Mouse (Mus musculus) forebrain, embryonic 16.5 days (tissue): ENCODE results near the gene Naip6. TPM values are rescaled to one million over a fixed set of nuclear protein-coding genes. Genes with fewer than 3 reads are reported as not detected.
"Not testable (repeated sequence)": the region's sequence is repeated elsewhere in the genome, so short reads cannot be mapped to it uniquely, and the experiment has no call there.

Source experiments
- ATAC-seq: fragments of 200-750 bp; cut with Nextera tagmentation; 2 replicates; pipeline ENCODE4 v1.8.0; 2017; ENCODE audit warnings: mild to moderate bottlenecking, moderate library complexity
- H3K27ac ChIP-seq: fragments of 300-500 bp; sonication (generic); 2 replicates; pipeline ENCODE4 v1.5.1; 2014; ENCODE audit warnings: low read length, control low read depth
- H3K27me3 ChIP-seq: fragments of 300-500 bp; sonication (generic); replicated peaks from 2 replicates; pipeline ENCODE4 v1.6.1; 2014; ENCODE audit warnings: low read length; ENCODE audit not compliant: control insufficient read depth, insufficient read depth
- H3K36me3 ChIP-seq: fragments of 300-500 bp; sonication (generic); 2 replicates; pipeline ENCODE4 v1.6.1; 2014; ENCODE audit not compliant: control insufficient read depth, insufficient read depth
- H3K4me1 ChIP-seq: fragments of 300-500 bp; sonication (generic); replicated peaks from 2 replicates; pipeline ENCODE4 v1.6.1; 2014; ENCODE audit warnings: low read length; ENCODE audit not compliant: control insufficient read depth, insufficient read depth
- H3K4me2 ChIP-seq: fragments of 300-500 bp; sonication (generic); 2 replicates; pipeline ENCODE4 v1.6.1; 2014; ENCODE audit warnings: mild to moderate bottlenecking, low read length, control low read depth
- H3K4me3 ChIP-seq: fragments of 300-500 bp; sonication (generic); replicated peaks from 2 replicates; pipeline ENCODE4 v1.5.1; 2014; ENCODE audit warnings: mild to moderate bottlenecking, low read length, control low read depth
- H3K9ac ChIP-seq: fragments of 300-500 bp; sonication (generic); replicated peaks from 2 replicates; pipeline ENCODE4 v1.6.1; 2014; ENCODE audit warnings: low read depth, low read length, control low read depth
- H3K9me3 ChIP-seq: fragments of 300-500 bp; sonication (generic); 2 replicates; pipeline ENCODE4 v1.6.1; 2016; ENCODE audit warnings: low read length; ENCODE audit not compliant: control insufficient read depth
- WGBS: fragments of 180-500 bp; shearing (Covaris S2); extraction: QIAGEN DNeasy Blood & Tissue Kit; methylation state at CpG from one replicate; pipeline ENCODE4 v1.1.7; 2014; 5-methylcytosine and 5-hydroxymethylcytosine counted together
- polyA plus RNA-seq: library from polyadenylated mRNA; unstranded; fragments of >200 nt; fragmentation: Nextera tagmentation; extraction: Ambion mirVana; gene quantifications from 2 replicates; pipeline ENCODE4 v1.2.1, GENCODE M21; 2015

Naip6 gene
- 0.04 and 0.08 TPM in 2 replicates for polyA plus RNA-seq

GRCm38 (mm10) chr13:100317256-100317893, at the start of gene Naip6:
TSS of gene Naip6 (minus strand) at chr13:100317674.
- H3K36me3 ChIP-seq, H3K9ac ChIP-seq, ATAC-seq, H3K4me3 ChIP-seq, H3K27me3 ChIP-seq, H3K27ac ChIP-seq, H3K9me3 ChIP-seq, H3K4me1 ChIP-seq, H3K4me2 ChIP-seq: not testable (repeated sequence)
- WGBS, result 79% methylated on average over 5 of the region's 6 CpGs

- ATAC-seq, H3K9me3 ChIP-seq, H3K9ac ChIP-seq, H3K36me3 ChIP-seq, H3K27me3 ChIP-seq, H3K4me3 ChIP-seq, H3K27ac ChIP-seq, H3K4me2 ChIP-seq, H3K4me1 ChIP-seq: not testable (repeated sequence)
- 84% methylated on average over 2 of the region's 2 CpGs for WGBS
Observed at GRCm38 (mm10) chr13:100352315-100352714, 34.8 kb upstream of the Naip6 start.

GRCm38 (mm10) chr13:100349510-100350173, 32.2 kb upstream of the Naip6 start:
- H3K27ac ChIP-seq, result not testable (repeated sequence)

GRCm38 (mm10) chr13:100341822-100342221, 24.3 kb upstream of the Naip6 start:
- H3K9me3 ChIP-seq, result no peaks in the 10 kb centered on the region
- H3K4me2 ChIP-seq, result no peak overlapping the region
- H3K9ac ChIP-seq, result no peak overlapping the region
- no peak overlapping the region for H3K4me3 ChIP-seq
- 80% methylated on average over 2 of the region's 2 CpGs for whole genome bisulfite sequencing
- no peaks in the 10 kb centered on the region for H3K27me3 ChIP-seq
- no peak for ATAC-seq
- no peaks in the 10 kb centered on the region for H3K4me1 ChIP-seq
- no peak overlapping the region for H3K27ac ChIP-seq
- H3K36me3 ChIP-seq, result no peaks in the 10 kb centered on the region

More at GRCm38 (mm10) chr13:100349510-100350173, 32.2 kb upstream of the Naip6 start:
- not testable (repeated sequence) for H3K36me3 ChIP-seq, H3K27me3 ChIP-seq, H3K4me1 ChIP-seq, H3K9me3 ChIP-seq, H3K9ac ChIP-seq, ATAC-seq, H3K4me3 ChIP-seq, H3K4me2 ChIP-seq
- WGBS, result 50% methylated on average over 1 of the region's 2 CpGs

GRCm38 (mm10) chr13:100331728-100332127, 14.3 kb upstream of the Naip6 start:
- WGBS, result 59% methylated on average over 5 of the region's 5 CpGs
- H3K9me3 ChIP-seq, H3K27me3 ChIP-seq, ATAC-seq, H3K4me2 ChIP-seq, H3K27ac ChIP-seq, H3K4me3 ChIP-seq, H3K36me3 ChIP-seq, H3K9ac ChIP-seq, H3K4me1 ChIP-seq: not testable (repeated sequence)

GRCm38 (mm10) chr13:100328899-100329298, 11.4 kb upstream of the Naip6 start:
- not testable (repeated sequence) for H3K9ac ChIP-seq, H3K4me1 ChIP-seq, H3K9me3 ChIP-seq, ATAC-seq, H3K27ac ChIP-seq, H3K4me2 ChIP-seq, H3K4me3 ChIP-seq, H3K27me3 ChIP-seq, H3K36me3 ChIP-seq
- 17% methylated on average over 1 of the region's 1 CpGs for WGBS

GRCm38 (mm10) chr13:100328029-100328428, 10.6 kb upstream of the Naip6 start:
- not testable (repeated sequence) for H3K4me3 ChIP-seq, H3K27ac ChIP-seq, H3K27me3 ChIP-seq, H3K9me3 ChIP-seq, ATAC-seq, H3K4me1 ChIP-seq, H3K36me3 ChIP-seq, H3K4me2 ChIP-seq, H3K9ac ChIP-seq
- WGBS, result 74% methylated on average over 2 of the region's 2 CpGs

GRCm38 (mm10) chr13:100322266-100322837, 4.9 kb upstream of the Naip6 start:
- not testable (repeated sequence) for H3K27ac ChIP-seq, H3K36me3 ChIP-seq, H3K9me3 ChIP-seq, H3K9ac ChIP-seq, H3K4me3 ChIP-seq, H3K4me2 ChIP-seq, H3K27me3 ChIP-seq, ATAC-seq, H3K4me1 ChIP-seq
- WGBS, result 89% methylated on average over 3 of the region's 3 CpGs

- Histone ChIP-seq H3K36me3 (no peaks in the 10 kb centered on the region), H3K9me3 (no peaks in the 10 kb centered on the region), H3K4me2 (no peak overlapping the region), H3K4me1 (no peaks in the 10 kb centered on the region), H3K27ac (no peak overlapping the region), H3K4me3 (no peak overlapping the region), H3K9ac (no peak overlapping the region), H3K27me3 (no peaks in the 10 kb centered on the region)
- ATAC-seq, result no peak
- WGBS, result 97% methylated on average over 1 of the region's 1 CpGs
Observed at GRCm38 (mm10) chr13:100284611-100285010, 32.9 kb downstream of the Naip6 start.
